Mouse (Mus musculus) activated CD4-positive, CD25-positive, alpha-beta regulatory T cell, adult 4 months (primary cell): ENCODE results near the gene Pla2g5. TPM values are rescaled to one million over a fixed set of nuclear protein-coding genes. Genes with fewer than 3 reads are reported as not detected.

Source experiments
- ATAC-seq: one replicate; pipeline ENCODE4 v1.8.0; 2017
- polyA plus RNA-seq, 2 experiments: library from polyadenylated mRNA; unstranded; fragments of 100-300 nt; shearing (Covaris generic); gene quantifications; one replicate each; pipeline ENCODE4 v1.2.1; 2017

Gene Pla2g5
- polyA plus RNA-seq, 2 experiments from 2014 or later = not detected

DNA sequence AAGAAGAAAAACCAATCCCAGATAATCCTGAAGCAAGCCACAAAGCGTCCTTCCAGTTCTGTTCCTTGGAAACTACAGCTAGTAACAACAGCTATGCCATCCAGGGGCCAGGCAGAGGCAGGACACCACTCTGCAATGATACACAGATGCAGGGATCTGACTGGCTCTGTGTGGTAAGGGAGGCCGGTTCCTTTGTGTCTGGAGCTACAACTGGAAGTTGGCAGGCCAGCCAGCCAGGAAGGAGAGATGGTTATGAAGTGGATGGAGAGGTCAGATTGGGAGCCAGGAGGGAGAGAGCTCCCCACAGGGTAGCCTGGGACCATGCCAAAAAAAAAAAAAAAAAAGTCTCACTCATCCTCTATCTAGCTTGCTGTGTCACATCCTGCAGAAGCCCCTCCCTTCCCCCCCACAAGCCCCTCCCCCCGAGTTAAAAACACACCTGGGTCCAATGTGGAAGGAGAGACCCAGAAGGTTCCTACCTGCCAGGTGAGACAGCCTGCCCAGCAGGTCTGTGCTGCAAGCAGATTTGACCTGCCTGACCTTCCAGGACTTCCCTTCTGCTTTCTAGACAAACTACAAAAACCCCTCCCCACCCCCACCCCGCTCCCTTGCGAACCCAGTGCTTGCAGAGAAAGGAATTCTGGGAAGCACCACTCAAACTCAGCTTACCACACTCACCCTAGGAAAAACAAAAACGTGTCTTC is 66.6 kb downstream of the Pla2g5 start:
- no peak for ATAC-seq

DNA sequence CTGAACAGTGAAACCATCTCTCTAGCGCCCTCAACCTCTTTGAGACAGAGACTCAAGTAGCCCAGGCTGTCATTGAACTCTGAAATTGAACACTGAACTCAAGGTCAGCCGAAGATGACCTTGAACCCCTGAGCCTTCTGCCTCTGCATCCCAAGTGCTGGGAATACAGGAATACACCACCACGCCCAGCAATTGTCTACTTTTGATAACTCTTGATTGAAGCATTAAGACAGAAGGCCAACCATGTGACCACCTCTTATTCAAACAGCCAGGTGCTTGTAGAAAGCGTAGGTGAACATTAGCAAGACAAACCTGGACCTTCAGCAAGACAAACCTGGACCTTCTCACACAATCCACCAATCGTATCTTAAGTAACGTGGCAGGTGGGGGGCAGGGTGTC is 68.9 kb downstream of the Pla2g5 start:
- ATAC-seq = no peak

DNA sequence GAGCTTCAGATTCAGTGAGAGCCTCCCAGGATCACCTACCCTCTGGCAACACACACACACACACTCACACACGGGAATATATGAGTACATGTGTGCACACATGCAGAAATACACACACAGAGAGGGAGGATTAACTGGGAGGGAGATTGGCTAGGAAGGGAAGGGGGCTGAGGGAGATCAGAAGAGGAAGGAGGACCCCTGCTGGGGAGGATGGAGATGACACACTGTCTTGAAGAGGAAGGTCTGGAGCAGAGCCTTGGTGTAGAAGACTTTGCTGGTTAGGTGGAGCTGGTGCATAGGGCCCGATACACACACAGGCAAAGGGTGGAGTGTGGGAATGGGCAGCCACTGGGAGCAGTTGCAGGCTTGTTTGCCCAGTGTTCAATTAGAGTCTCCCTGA is 70.0 kb downstream of the Pla2g5 start:
- no peak for ATAC-seq

DNA sequence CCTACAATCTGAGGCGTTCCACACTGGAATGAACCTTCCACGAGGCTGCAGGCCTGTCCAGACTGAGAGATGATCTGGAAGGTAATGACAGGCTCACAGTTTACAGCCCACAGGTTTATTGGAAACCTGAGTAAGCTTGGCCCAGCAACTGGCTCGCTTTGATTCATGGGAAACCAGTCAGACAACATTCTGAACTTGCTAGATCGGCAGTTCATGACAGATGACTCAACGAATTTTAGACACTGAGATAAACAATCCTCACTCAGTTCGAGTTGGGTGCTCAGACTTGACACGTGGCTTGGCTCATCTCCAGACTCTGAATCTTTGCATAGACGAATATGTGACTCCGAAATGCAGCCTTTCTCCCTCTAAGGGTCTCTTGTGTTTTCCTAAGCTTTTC is 70.7 kb downstream of the Pla2g5 start:
- ATAC-seq = no peak

DNA sequence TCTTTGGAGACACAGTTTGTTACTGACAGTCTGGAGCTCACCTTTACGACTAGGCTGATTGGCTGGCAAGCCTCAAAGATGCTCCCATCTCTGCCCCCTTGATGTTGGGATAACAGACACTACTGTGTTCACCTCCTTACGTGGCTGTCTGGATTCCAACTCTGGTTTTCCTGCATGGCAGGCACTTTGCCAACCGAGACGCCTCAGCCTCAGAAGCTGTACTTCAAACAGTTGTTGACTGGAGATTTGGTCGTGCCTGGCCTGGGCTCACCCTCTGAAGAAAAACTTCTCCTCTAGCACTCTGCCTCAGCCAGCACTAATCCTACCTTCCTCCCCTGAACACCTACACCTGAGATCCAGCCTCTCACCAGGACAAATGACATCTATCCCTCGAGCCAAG is 71.8 kb downstream of the Pla2g5 start:
- ATAC-seq = no peak

DNA sequence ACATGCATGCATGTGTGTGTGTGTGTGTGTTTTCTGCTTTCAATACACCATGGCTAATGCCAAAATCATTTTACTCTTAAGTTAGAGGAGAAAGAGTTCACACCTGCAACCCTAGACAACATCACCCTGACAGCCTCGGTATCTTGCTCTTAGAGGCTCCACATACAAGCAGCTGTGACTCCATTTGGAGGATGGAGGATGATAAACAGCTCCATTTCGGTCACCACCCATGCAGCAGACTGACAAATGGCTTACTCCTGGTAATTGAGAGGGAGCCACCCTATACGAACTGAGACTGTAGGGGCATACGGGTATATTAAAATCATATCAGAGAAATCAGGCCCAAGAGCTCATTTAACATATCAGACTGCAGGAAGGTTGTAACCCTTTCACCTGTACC is 74.9 kb downstream of the Pla2g5 start:
- no peak for ATAC-seq

DNA sequence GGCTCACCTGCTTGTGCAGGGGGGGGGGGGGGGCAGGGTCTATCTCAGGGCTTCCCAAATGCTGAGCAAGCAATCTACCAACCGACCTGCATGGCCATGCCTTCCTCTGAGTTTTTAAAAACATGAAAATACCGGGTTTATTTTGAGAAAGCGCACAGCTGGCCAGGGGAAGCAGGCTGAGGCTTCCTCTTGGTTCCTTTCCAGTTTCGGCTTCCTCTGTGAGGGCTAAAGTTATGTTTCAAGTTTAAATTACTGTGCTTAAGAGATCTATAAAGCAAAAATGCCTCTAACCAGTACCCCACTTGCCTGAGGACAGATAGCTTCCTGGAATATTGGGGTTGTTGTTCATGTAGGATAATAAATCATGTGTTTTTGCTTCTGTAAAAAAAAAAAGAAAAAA is 77.1 kb downstream of the Pla2g5 start:
- no peak for ATAC-seq

DNA sequence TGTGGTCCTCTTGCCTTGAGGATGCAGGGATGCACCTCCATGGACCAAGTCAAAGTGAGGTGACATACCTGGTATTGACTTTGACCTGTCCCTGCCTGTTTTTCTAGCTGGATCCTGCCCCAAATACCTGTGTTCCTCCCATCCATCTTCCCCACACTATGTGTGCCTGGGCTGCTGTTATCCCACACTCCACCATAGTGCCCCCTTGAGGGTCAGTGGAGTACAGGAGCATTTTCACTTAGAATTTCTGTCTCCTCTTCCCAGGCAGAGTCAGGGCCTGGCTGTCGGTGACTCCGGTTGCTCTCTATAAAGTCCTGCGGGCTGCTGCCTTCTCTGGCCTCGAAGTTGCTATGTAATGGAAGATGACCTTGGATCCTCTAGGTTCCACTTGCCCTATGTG is 77.6 kb downstream of the Pla2g5 start:
- ATAC-seq = no peak

DNA sequence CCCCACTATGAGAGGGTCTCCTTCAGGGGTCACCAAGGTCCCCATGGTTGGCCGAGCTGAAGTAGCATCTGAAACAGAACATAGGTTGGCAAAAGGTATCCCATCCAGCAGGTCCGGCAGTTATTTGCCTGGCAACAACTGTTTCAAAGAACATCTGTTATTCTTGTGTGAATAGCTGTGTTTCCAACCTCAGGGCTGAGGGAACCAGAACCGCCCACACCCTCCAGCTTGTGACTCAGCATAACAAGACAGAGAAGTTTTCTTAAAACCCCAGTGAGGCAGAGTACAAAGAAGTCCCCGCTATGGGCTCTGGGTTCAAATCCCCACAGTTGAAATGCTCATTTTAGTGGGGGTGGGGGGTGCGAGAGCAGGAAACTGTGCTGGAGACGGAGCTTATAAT is 81.2 kb downstream of the Pla2g5 start:
- no peak for ATAC-seq

DNA sequence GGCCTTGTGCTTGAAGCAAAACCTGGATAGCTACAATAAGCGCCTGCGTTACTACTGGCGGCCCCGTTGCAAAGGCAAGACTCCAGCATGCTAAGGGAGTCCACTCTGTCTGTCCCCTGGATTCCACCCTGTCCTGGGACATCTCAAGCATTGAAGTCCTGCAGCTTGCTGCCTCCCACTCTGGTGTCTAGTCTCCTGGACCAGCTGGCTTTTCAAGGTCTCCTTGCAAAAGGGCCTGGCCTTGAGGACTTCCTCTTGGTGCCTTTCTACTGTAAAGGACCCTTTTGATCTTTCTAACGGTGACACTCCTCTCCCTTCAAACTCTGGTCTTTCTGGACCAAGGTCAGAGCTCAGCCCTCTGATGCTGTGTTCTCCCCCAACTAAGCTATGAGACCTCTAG is 83.0 kb downstream of the Pla2g5 start:
- ATAC-seq = no peak

DNA sequence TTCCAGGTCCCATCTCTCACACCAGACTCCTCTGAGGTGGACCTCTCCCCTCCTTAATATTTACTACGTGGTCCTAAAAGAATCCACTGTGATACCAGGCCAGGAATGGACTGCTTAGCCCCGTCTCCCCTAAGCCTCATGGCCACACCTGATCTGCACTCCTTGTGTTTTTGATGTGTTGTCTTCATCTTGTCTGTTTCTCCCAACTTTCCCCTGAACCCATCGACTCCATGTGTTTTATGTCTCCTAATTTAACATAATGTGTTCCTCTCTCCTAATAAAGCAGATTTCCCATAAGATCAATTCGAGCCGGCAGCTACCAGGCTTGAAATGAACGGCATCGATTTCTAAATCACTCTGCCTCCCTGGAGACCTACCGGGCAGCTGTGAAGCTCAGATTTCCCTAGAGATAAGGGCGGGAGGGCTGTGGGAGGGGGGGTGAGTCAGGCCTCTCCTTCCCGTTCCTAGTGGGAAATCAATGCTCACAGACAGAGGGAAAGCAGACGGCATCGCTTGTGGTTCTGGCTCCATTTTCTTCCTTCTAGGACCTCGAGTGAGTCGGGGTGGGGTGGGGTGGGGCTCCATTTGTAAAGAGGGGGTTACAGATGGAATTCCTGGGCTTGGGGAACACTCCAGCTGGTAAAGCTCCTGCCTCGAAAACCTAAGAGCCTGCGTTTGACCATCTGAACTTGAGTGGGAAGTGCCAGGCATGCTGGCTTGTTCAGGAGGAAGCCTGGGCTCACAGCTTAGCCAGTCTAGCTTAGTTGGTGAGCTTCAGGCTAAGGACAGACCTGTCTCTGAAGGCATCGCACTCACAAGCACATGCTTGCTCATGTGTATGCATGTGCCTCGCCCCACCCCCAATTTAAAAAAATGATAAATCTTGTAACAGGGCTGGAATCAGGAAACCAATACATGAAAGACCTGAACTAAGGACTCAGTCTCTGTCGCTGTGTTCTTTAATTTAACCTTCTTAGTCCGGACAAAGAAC is 85.6 kb downstream of the Pla2g5 start:
- ATAC-seq = no peak

DNA sequence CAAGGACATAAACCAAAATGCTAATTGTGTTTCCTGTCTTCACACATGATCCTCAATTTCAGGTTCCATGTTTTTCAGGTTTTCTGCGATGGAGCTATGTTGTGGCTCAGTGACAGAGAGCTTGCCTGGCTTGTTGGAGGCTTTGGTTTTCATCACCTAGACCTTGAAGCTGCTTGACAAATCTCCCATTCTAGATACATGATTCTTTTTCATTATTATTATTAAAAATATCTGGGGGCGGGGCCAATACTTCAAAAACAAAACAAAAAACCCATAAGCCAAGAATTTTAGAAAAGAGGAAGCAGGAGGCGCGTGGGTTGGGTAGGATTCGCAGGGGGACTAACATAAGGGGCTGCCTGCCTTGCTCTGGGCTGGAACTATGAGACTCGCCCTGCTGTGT is 87.8 kb downstream of the Pla2g5 start, which contains the start of gene Pla2g2d:
Gene Pla2g2d, plus strand, starts transcription at position 301 of the 400 bp plus-strand sequence.
- ATAC-seq = no peak

DNA sequence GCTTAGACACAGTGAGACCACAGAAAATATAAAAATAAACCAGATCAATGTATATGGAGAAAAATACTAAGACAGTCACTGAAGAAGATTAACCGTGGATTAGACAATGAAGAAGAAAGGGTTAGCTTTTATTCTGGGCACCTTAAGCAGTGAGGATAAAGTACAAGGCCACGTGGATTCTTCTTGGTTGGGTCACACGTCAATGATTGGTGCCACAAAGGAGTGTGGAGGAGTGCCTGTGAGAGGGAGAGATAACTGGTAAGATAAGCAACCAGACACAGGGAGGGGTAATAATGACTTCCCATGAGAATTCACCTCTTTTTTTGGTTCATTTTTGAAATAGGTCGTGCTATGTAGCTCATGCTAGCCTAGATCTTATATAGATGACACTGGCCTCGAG is 90.9 kb downstream of the Pla2g5 start:
- no peak for ATAC-seq

DNA sequence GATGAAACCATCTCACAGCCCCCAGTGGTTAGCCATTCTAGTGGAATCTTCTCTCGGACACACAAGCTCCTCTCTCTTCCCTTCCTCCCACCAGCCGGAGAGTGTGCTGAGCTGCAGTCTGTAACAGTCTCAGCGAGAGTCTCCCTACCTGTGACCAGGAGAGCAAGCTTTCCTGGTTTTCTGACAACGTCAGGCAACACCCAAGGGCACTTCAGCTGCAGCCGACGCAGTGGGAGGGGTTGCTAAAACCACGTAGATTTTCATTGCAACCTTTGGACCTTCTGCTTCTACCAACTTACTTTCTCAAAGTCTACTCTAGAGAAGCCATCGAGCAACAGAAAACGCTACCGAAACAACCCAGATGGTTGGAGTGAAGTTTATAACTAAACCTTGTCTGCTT is 91.3 kb downstream of the Pla2g5 start:
- ATAC-seq = no peak

DNA sequence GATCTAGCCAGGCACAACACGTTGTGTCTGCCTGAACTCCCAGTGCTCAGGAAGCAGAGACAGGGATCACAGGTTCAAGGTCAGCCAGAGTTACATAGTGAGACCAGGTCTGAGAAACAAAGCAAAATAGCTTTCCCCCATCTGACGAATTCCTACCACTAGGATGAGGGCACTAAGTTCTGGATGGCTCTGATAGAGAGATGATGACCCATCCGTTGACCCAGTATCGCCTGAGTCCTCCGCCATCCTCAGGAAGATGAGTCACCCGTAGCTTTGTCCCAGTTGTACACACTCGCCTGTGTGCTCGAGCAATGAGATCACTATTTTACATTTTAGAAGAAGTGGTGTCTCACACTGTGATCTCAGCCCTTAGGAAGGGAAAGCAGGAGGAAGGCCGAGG is 101.0 kb downstream of the Pla2g5 start:
- ATAC-seq = no peak

DNA sequence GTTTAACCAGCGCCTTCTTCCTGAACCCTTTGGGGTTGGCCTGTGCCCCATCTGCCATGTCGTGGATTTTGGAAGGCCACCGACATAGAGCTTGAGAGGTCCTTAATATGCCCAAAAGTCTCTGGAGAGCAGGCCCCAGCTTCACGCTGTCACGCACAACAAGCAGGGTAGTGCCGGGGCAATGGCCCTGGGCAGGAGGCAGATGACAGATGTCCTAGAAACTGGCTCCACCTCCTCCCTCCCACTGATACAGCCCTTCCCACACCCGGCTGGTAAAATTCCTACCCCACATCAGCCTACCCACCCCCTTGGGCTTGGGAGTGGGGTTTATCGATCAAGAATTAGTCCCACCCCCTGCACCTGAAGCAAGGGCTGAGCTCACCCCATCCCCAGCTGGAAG is 105.9 kb downstream of the Pla2g5 start, which contains the start of gene Pla2g2f:
Gene Pla2g2f, minus strand, starts transcription at position 211 of the 400 bp plus-strand sequence.
- no peak for ATAC-seq

DNA sequence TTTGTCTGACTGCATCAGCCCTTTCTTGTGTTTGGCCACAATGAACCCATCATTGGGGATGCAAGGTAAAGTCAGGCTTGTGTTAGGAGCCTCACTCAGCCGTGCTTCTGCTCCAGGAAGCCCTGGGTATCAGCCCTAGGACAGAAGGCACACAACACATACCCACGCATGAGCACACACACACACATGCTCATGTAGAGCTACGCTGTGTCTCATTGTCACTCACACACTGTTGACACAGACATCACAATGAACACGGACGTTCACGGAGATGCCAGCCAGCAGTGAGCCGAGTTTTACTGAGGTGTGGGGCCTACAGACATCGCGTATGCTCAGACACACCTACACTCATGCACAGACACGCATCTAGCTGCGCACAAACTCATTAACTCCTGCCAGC is 107.3 kb downstream of the Pla2g5 start:
- ATAC-seq = no peak

DNA sequence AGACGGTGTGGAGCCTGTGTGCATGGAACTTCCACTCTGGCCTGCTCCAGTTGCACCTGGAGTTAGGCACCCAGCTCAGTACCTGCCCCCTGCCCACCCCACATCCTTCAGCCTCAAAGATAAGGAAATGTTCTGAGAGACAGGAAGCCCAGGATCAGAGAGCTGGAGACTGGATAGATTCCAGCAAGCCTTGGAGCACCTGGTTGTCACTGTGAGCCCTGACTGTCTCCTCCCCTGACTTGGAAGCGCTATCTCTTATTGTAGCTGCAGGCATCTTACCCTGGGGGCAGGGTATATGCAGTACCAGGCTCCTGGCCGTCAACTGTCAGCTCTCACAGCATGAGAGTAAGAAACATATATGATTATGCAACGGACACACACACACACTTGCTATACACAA is 107.8 kb downstream of the Pla2g5 start:
- no peak for ATAC-seq

DNA sequence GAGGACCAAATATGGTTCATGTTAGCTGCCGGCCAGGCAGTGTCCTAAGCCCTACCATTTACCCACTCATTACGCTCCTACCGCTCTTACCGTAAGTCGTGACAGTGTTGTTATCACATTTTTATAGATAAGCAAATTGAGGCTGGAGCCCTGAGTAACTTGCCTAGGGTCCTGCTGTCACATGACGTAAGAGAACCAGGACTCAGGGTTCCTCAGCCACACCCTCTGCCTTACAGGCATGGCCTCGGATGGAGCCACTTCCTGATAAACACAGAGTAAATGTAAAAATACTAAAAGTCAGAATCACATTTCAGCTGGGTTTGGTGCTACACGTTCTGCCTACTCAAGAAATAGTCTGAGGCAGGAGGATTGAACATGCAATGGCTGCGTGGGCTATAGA is 108.8 kb downstream of the Pla2g5 start:
- ATAC-seq = no peak

DNA sequence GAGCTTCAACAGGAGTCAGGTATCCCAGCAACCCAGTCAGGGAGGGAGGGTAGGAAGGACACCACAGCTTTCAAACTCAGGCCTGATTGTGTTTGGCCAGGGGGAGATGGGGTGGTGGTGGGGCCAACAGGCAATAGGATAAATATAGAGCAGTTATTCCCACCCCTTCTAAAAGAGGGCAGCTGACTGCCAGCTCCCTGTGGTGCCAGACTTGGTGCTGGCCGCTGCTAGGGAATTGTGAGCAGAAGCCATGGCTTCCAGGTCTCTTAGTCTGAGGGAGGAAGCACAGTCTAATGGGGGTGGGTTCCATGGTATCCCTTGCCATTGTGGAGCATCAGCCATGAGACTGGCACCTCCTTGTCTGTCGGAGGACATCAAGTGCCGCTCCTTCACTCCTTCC is 109.7 kb downstream of the Pla2g5 start:
- no peak for ATAC-seq

DNA sequence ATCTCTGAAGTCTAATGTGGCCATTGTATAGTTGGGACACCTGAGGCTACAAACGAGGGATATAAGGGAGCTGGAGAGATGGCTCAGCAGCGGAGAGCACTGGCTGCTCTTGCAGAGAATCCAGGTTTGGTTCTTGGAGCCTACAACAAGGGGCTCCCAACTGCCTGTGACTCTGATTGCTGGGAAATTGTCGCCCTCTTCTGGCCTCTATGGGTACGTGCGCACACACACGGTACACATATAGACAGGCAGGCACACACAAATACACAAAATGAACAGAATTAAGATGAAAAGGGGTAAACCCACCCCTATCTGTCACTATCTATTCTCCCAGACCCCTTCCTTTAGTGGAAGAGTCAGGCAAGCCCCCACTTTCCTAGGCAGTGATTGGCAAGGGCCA is 110.7 kb downstream of the Pla2g5 start:
- no peak for ATAC-seq
